Mouse (Mus musculus) ES-Bruce4 (cell line): ENCODE data around the gene H2al1d.

Experiments used
- CTCF ChIP-seq: IDR thresholded peaks from one replicate; pipeline ENCODE4 v1.8.1; 2011; ENCODE audit warnings: low read depth, low read length
- EP300 ChIP-seq: IDR thresholded peaks from 2 replicates; pipeline ENCODE4 v1.6.1; 2011; ENCODE audit warnings: low read depth, low read length; ENCODE audit not compliant: insufficient read depth
- POLR2A ChIP-seq: IDR thresholded peaks from one replicate; pipeline ENCODE4 v1.8.1; 2011; ENCODE audit warnings: low read length; ENCODE audit not compliant: insufficient read depth

- TF ChIP-seq POLR2A: no peak
- TF ChIP-seq EP300: no peak
- TF ChIP-seq CTCF: no peak
Measured at GRCm38 (mm10) chrX:11288306-11288882, 20.2 kb upstream of the H2al1d start.
